Mouse (Mus musculus) v-Abl transformed pro-B cells (cell line): ENCODE measurements around the gene Hist1h2ab.

ENCODE experiments used
- in situ Hi-C, 2 experiments: fragments of 400-800 bp; cut with MboI; formaldehyde crosslinking; loops; one replicate each; pipeline ENCODE4 v1.15.1; 2025; ENCODE audit not compliant: unreplicated experiment in 2 of 2

Hist1h2ab gene

GRCm38 (mm10) chr13:23747892-23748288, 3.0 kb upstream of the Hist1h2ab start:
- in situ Hi-C loops = loop anchor here in 1 of 2 experiments (10.0 kb wide), 1 partner anchor 193 kb away; the partner anchor contains the start of genes Hist1h1d and Hist1h4f

GRCm38 (mm10) chr13:23749563-23750121, 1.3 kb upstream of the Hist1h2ab start:
- in situ Hi-C loops = loop anchor here in 1 of 2 experiments (10.0 to 25.0 kb wide), 3 partner anchors 195 to 1962 kb away; partner anchors contain the start of genes Hist1h1b, Hist1h1d, Hist1h2ag and Hist1h2ah

- in situ Hi-C loops = loop anchor here in 1 of 2 experiments (25.0 kb wide), 2 partner anchors 1714 to 1964 kb away; partner anchors contain the start of genes Hist1h1b, Hist1h2ag, Hist1h2ah and Hist1h2an
Observed at GRCm38 (mm10) chr13:23751478-23751956, 591 bp downstream of the Hist1h2ab start.

- in situ Hi-C loops = loop anchor here in 1 of 2 experiments (25.0 kb wide), 2 partner anchors 1715 to 1965 kb away; partner anchors contain the start of genes Hist1h1b, Hist1h2ag, Hist1h2ah and Hist1h2an
Observed at GRCm38 (mm10) chr13:23752067-23752741, 1.3 kb downstream of the Hist1h2ab start, which contains the start of gene Hist1h3b. Gene Hist1h3b (plus strand): TSS chr13:23752267.

- in situ Hi-C loops = loop anchor here in 1 of 2 experiments (25.0 kb wide), 2 partner anchors 1715 to 1965 kb away; partner anchors contain the start of genes Hist1h1b, Hist1h2ag, Hist1h2ah and Hist1h2an
Observed at GRCm38 (mm10) chr13:23752742-23753172, 1.8 kb downstream of the Hist1h2ab start.

- in situ Hi-C loops = loop anchor here in 1 of 2 experiments (25.0 kb wide), 2 partner anchors 1716 to 1966 kb away; partner anchors contain the start of genes Hist1h1b, Hist1h2ag, Hist1h2ah and Hist1h2an
Observed at GRCm38 (mm10) chr13:23753314-23754078, 2.6 kb downstream of the Hist1h2ab start.

GRCm38 (mm10) chr13:23755000-23755399, 4.1 kb downstream of the Hist1h2ab start:
- in situ Hi-C loops = loop anchor here in 1 of 2 experiments (25.0 kb wide), 2 partner anchors 1718 to 1968 kb away; partner anchors contain the start of genes Hist1h1b, Hist1h2ag, Hist1h2ah and Hist1h2an

- in situ Hi-C loops = loop anchor here in 1 of 2 experiments (25.0 kb wide), 2 partner anchors 1719 to 1969 kb away; partner anchors contain the start of genes Hist1h1b, Hist1h2ag, Hist1h2ah and Hist1h2an
Observed at GRCm38 (mm10) chr13:23756790-23757189, 5.9 kb downstream of the Hist1h2ab start, which contains the start of gene Hist1h4b. Gene Hist1h4b (plus strand): TSS chr13:23757013.

GRCm38 (mm10) chr13:23757211-23757773, 6.4 kb downstream of the Hist1h2ab start:
- in situ Hi-C loops = loop anchor here in 1 of 2 experiments (25.0 kb wide), 2 partner anchors 1720 to 1970 kb away; partner anchors contain the start of genes Hist1h1b, Hist1h2ag, Hist1h2ah and Hist1h2an

- in situ Hi-C loops = loop anchor here in 1 of 2 experiments (25.0 kb wide), 2 partner anchors 1721 to 1971 kb away; partner anchors contain the start of genes Hist1h1b, Hist1h2ag, Hist1h2ah and Hist1h2an
Observed at GRCm38 (mm10) chr13:23757921-23758320, 7.0 kb downstream of the Hist1h2ab start.

GRCm38 (mm10) chr13:23759251-23759771, 8.4 kb downstream of the Hist1h2ab start:
- in situ Hi-C loops = loop anchor here in 1 of 2 experiments (25.0 kb wide), 2 partner anchors 1722 to 1972 kb away; partner anchors contain the start of genes Hist1h1b, Hist1h2ag, Hist1h2ah and Hist1h2an

GRCm38 (mm10) chr13:23759916-23760239, 9.0 kb downstream of the Hist1h2ab start:
- in situ Hi-C loops = loop anchor here in 1 of 2 experiments (25.0 kb wide), 2 partner anchors 1723 to 1973 kb away; partner anchors contain the start of genes Hist1h1b, Hist1h2ag, Hist1h2ah and Hist1h2an

- in situ Hi-C loops = loop anchor here in 1 of 2 experiments (25.0 kb wide), 2 partner anchors 1723 to 1973 kb away; partner anchors contain the start of genes Hist1h1b, Hist1h2ag, Hist1h2ah and Hist1h2an
Observed at GRCm38 (mm10) chr13:23760240-23760971, 9.5 kb downstream of the Hist1h2ab start.

GRCm38 (mm10) chr13:23760972-23761864, 10.3 kb downstream of the Hist1h2ab start, which contains the start of gene Hist1h4a:
Gene Hist1h4a (minus strand): TSS chr13:23761230.
- in situ Hi-C loops = loop anchor here in 1 of 2 experiments (25.0 kb wide), 2 partner anchors 1724 to 1974 kb away; partner anchors contain the start of genes Hist1h1b, Hist1h2ag, Hist1h2ah and Hist1h2an

GRCm38 (mm10) chr13:23761871-23762821, 11.2 kb downstream of the Hist1h2ab start, which contains the start of gene Hist1h3a:
Gene Hist1h3a (minus strand): TSS chr13:23762386.
- in situ Hi-C loops = loop anchor here in 1 of 2 experiments (25.0 kb wide), 2 partner anchors 1725 to 1975 kb away; partner anchors contain the start of genes Hist1h1b, Hist1h2ag, Hist1h2ah and Hist1h2an
